Mouse (Mus musculus) layer of hippocampus, adult 2 months (tissue): ENCODE results near the gene Rap2a. TPM values are rescaled to one million over a fixed set of nuclear protein-coding genes. Genes with fewer than 3 reads are reported as not detected.

Source experiments
- DNase-seq, 2 experiments: peaks; one replicate each; pipeline ENCODE4 v3.0.0; 2022; ENCODE audit warnings: low spot score in 2 of 2
- H3K27ac ChIP-seq: fragments of 200-600 bp; 2 replicates; pipeline ENCODE4 v1.8.1; 2022
- H3K4me3 ChIP-seq: fragments of 200-600 bp; 2 replicates; pipeline ENCODE4 v1.8.1; 2022; ENCODE audit warnings: mild to moderate bottlenecking
- CTCF ChIP-seq: fragments of 200-600 bp; conservative IDR thresholded peaks from 2 replicates; pipeline ENCODE4 v1.8.1; 2022; ENCODE audit warnings: antibody characterized with exemption, mild to moderate bottlenecking, moderate library complexity
- long read RNA-seq, 2 experiments: library from polyadenylated mRNA; stranded (forward); transcript quantifications; one replicate each; pipeline ENCODE4 v2.0.0; 2021; ENCODE audit warnings: borderline mapping rate in 2 of 2
- total RNA-seq, 2 experiments: library from RNA; stranded (reverse); gene quantifications; 2 replicates each; pipeline ENCODE4 v1.2.3; 2021

Gene Rap2a
- 10 to 100 TPM; 74.0 to 78.6 TPM for total RNA-seq
- long read RNA-seq, experiment 1, full-length matches to known transcripts: 104 of 123 reads
- long read RNA-seq, experiment 1, partial matches to known transcripts: 17 of 123 reads
- long read RNA-seq, experiment 1, other reads (novel, unspliced or antisense): 2 of 123 reads
- long read RNA-seq, experiment 2, full-length matches to known transcripts: 136 of 165 reads
- long read RNA-seq, experiment 2, partial matches to known transcripts: 27 of 165 reads
- long read RNA-seq, experiment 2, other reads (novel, unspliced or antisense): 2 of 165 reads

- TF ChIP-seq CTCF: no peak
- H3K27ac ChIP-seq: peak within 1 kb of the TSS; percentile 100
- peak; percentile 96 to 98 for DNase-seq
- peak within 1 kb of the TSS; percentile 92 for H3K4me3 ChIP-seq
Measured at GRCm38 (mm10) chr14:120477982-120478568, at the start of gene Rap2a. Gene Rap2a (plus strand): TSS chr14:120478444.

DNA sequence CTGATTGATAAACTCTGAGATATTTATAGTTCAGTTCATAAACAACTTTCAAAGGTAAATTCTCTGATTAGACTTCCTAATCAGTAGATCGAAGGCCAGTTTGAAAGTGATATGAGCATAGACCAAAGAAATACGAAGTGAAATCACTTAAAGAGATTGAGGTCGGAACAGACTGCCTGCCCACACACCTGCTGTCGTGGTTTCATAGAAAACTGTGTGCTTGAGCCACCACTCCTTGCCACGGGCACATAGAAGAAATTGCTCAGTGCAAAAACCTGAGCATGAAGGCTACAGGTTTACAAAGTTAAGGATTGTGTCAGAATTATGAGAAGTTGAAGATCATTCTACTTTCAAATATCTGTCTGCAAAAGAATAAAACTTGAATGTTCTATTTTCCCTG lies 49.7 kb upstream of the Rap2a start:
- H3K27ac ChIP-seq: peak overlapping the region; percentile 43
- TF ChIP-seq CTCF: no peak
- peak; percentile 34 to 39 for DNase-seq

GRCm38 (mm10) chr14:120432773-120433172 lies 45.5 kb upstream of the Rap2a start:
- Histone ChIP-seq H3K4me3 (no peak overlapping the region), H3K27ac (no peak overlapping the region)
- TF ChIP-seq CTCF: peak; percentile 75
- no peak for DNase-seq

More for the DNA sequence above, 49.7 kb upstream of the Rap2a start:
- no peak overlapping the region for H3K4me3 ChIP-seq

DNA sequence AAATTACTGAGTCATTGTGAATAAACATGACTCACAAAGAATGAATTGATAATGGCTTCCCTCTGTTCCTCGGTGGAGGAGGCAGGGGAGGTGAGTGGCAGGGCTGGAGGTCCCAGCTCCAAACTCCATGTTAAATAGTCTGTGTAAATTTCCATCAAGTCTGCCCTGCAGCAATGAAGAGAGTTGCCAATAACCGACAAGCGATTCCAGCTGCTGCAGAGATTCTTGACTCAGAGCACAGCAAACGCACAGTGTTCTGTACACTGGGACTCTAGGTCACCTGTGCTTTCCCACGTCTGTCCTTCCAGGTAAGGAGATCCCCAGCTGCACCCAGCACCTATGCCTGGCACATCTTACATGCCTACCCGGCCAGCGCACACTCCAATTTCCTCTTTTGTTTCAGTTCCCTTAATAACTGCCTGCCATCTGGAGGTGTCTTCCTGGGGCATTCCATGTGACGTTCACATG lies 44.3 kb upstream of the Rap2a start:
- no peak overlapping the region for H3K4me3 ChIP-seq
- H3K27ac ChIP-seq: peak overlapping the region; percentile 29
- DNase-seq: no peak
- no peak for TF ChIP-seq CTCF

DNA sequence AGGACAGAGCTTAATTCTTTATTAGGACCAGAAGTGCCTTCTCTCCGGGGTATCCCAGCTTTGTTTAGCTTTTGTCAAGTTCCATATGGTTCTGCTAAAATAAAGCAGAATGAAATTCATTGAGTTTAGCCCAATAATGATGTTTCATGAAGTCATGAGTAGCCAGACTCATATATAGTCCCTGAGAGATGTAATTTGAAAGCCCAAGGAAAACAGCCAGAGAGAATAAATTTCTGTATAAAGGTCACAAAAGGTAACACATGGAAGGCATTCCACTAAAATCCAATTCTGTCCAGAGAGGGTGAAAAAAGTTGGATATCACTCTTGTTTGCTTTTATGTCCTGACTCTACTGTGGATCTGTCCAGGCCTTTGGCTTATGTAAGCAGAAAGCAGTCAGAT lies 43.4 kb upstream of the Rap2a start:
- no peak overlapping the region for H3K27ac ChIP-seq
- no peak for TF ChIP-seq CTCF
- no peak overlapping the region for H3K4me3 ChIP-seq
- DNase-seq: no peak

GRCm38 (mm10) chr14:120440716-120441115 lies 37.5 kb upstream of the Rap2a start:
- no peak overlapping the region for H3K4me3 ChIP-seq
- DNase-seq: no peak
- no peak overlapping the region for H3K27ac ChIP-seq
- no peak for TF ChIP-seq CTCF

DNA sequence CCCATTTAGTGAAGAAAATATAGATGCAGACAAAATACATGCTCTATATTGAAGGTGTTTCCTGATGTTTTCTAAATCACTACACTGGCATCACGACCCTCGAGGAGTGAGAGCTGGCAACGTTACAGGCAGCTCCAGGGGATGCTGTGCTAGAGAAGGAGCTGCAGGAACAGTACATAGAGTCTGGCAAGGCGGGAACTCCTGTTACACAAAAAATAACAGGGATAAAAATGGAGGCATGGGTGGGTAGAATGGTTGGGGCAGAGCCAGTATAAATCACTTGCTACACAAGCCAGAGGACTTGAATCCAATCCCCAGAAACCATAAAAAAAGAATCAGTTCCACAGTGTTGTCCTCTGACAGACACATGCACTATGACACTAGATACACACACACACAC lies 37.0 kb upstream of the Rap2a start:
- no peak for DNase-seq
- Histone ChIP-seq H3K4me3 (no peak overlapping the region), H3K27ac (no peak overlapping the region)
- TF ChIP-seq CTCF: no peak

- DNase-seq: no peak
- Histone ChIP-seq H3K27ac (no peak overlapping the region), H3K4me3 (no peak overlapping the region)
- no peak for TF ChIP-seq CTCF
Measured at GRCm38 (mm10) chr14:120441836-120442235, 36.4 kb upstream of the Rap2a start.

DNA sequence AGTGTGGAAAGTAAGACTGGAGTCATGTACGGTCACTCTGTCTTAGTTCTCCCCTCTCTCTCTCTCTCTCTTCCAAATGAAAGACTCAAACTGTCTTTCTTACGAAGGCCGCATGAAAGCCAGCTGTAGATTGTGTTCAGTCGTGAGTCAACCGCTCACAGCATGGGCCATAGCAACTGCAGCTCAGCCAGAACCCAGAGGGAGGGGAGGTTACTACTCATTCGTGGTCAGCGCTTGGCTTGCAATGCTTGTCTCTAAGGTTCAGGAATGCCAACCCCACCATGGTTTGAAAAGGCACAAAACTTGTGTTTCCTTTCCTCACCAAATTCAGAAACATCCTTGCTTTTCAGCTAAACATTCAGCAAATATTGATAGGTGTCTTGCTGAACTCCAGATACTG lies 24.0 kb upstream of the Rap2a start:
- TF ChIP-seq CTCF: no peak
- no peak for DNase-seq
- no peak overlapping the region for H3K27ac ChIP-seq
- H3K4me3 ChIP-seq: no peak overlapping the region

DNA sequence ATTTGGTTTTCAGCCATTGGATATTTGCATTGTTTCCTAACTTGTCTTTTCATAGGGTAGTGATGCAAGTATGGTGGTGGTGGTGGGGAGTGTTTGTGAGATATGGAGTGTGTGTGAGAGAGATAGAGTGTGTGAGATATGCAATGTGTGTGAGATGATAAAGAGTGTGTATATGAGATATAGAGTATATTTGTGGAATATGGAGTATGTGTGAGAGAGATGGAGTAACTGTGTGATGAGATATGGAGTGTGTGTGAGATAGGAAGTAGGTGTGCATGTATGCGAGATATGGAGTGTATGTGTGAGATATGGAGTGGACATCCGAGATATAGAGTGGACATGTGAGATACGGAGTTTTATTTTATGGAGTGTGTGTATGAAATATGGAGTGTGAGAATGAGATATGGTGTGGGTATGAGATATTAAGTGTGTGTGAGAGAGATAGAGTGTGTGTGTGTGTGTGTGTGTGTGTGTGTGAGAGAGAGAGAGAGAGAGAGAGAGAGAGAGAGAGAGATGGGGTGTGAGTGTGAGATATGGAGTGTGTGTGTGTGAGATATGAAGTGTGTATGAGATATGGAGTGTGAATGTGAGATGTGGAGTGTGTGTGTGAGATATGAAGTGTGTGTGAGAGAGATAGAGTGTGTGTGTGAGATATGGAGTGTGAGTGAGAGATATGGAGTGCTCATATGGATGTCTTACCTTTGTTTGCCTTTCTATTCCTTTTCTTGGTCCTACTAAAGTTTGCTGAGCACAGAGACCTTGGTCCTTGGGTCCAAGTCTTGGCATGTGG lies 14.1 kb upstream of the Rap2a start:
- no peak overlapping the region for H3K27ac ChIP-seq
- TF ChIP-seq CTCF: no peak
- H3K4me3 ChIP-seq: no peak overlapping the region
- DNase-seq: no peak

DNA sequence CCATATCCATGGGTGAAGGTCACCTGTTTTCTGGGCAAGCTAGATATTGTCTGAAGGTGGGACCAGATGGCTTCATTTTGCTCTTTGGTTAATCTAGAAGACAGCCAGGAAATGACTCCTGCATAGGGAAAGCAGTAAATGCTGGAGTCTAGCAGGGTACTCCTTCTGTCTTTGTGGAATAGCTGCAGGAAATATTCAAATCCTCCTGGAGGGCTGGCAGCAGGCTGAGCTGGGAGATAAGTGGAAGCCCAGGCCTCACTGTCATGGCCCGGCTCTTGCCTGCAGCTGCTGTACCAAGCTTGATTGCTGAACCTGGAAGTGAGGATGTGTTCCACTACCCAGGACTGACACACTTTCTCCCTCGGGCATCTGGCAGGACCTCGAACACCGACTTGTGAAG lies 11.4 kb upstream of the Rap2a start:
- H3K4me3 ChIP-seq: no peak overlapping the region
- TF ChIP-seq CTCF: no peak
- H3K27ac ChIP-seq: peak overlapping the region; percentile 6; the same call in 1 of the 2 replicates
- no peak for DNase-seq

DNA sequence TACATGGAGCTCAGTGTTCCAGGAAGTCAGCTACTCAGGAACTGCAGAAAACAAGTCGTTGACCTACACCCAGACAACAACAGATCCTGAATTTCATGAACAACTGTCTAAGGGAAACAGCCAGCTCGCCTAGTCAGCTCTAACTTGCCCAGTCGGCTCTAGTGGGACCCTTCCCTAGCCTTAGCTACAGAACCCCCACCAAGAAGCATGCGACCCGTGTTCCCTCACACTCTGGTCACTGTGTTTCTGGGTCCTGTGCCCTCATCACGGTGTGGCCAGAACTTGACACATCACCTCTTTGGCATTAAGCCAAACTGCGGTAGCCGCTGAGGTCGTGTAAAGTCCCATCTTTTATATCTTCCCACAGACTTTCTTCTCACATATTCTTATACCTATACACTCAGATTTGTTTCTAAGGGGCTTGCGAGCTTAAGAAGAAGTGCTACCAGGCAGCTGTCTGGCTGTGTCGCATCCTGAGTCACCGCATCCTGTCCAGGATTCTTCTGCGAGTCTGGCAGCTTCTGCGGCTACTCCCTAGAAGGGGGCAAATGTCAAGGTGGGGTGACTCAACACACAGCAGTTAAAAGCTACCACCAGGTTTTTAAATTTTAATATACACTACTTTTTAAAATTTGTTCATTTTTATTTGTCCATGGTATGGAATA lies 9.0 kb upstream of the Rap2a start:
- no peak for TF ChIP-seq CTCF
- H3K27ac ChIP-seq: no peak overlapping the region
- no peak for DNase-seq
- no peak overlapping the region for H3K4me3 ChIP-seq
